Mouse (Mus musculus) brain, adult 2 months (tissue): Measurements from ENCODE around the gene Dtnb.

ENCODE experiments used
- DNase-seq: peaks from one replicate; pipeline ENCODE4 v3.0.0; 2011; ENCODE audit warnings: low read depth, low spot score

Dtnb gene

DNA sequence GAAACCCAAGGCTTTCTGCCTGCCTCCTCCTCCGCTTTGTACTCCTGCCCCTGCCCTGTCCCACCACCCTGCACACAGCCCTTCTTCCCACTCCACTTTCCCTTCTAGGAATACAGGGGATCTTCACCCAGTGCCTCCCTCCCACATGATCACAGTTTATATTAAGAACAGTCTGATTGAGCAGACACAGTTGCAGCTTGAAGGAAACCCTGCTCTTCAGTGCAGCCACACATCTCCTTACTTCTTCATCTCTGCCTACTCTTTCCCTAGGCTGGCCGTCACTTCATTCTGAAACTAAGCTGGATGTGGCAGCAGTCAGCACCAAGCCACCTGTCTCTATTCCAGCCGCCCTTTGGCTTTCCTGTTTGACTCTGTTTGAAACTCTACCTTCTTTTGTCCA is 201.5 kb downstream of the Dtnb start:
- DNase-seq, result peak; percentile 79

DNA sequence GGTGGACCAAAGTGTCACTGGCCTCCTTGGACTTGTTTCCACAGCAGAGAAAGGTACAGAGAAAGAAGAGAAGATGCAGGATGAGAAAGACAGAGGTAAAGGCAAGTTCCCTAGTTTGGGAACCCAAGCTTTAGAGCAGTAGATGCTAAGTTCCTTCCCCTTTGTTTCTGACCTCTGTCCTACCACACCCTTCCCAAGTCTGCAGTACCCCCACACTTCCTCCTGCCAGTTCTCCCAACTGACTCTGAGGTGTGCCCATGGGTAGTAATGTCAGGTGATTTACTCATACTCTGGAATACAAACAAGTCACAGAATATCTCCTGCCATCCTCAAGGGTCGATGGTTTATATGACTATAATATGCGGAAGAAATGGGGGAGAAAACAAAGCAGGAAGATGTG is 203.8 kb downstream of the Dtnb start:
- DNase-seq, result no peak

DNA sequence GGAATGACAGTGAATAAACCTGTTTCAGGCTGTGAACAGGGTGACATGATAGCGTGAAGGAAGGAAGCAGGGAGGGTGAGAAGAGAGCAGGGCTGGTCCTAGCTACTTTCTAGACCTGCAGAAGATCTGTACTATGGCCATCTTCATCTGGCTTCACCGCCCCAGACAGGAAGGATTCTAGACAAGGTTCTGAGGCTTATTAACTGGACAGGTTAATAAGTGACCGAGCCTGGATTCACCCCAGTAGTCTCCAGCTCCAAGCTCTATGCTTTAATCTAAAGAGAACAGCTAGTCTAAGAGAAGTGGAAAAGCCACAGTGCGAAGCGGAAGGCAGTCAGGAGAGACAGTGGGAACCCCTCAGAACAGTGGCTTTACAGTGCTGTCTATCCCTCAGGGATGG is 205.5 kb downstream of the Dtnb start:
- DNase-seq, result no peak

DNA sequence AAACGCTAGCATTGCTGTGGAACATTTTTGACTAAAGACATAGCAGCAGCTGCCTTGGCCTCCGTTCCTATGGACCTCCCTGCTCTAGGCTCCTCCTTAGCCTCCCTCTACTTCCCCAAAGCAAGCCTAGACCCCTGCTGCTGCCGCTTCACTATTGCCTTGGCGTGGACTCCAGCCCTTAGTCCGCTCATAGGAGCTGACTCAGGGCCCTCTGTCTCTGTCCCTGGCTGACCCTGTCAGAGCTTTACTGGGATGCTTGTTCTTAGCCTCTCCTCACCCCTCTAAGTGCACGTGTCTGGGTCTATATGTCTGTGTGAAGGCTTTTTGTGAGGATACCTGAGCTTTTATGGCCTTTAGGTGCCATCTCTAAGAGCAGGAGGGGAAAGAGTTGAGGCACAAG is 206.1 kb downstream of the Dtnb start:
- no peak for DNase-seq

DNA sequence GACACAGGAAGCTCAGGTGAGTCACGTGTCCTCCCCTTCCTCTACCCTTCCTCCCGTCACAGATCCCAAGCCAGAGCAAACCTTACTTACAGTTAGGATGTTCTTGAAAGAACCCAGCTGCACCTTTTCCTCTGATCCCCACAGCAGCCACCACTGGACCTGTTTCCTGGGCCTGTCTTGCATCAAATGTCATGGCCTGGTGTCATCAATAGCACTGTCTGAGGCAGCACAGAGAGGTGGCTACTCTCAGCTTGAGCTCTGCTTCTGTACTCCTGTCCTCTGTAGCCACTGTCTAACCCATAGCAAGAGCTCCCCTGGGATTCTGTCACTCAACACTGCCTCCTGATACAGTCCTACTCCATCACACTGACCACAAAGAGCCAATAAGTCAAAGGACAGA is 207.5 kb downstream of the Dtnb start:
- no peak for DNase-seq

DNA sequence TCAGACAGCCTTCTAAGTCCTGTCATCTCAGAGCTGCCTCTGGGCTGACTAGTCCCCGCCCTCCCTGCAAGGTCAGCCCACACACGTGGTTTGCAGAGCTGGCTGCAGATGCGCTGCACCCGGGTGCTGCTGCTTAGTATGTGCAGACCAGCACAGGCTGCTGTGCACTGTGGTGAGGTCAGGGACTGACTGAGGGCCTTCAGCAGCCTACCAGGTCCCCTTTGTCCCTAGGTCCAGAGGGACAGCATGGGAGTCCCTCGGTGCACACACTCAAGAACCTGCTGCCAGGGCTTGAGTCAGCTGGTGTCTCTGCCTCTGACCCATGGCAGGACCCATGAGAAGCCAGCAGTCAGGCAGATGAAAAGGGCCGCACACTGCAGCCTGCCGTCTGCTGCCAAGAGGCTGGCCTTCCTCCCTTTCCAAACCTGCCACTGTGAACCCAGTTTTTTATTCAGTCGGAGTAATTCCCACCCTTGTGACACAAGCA is 208.3 kb downstream of the Dtnb start:
- peak; percentile 92 for DNase-seq

DNA sequence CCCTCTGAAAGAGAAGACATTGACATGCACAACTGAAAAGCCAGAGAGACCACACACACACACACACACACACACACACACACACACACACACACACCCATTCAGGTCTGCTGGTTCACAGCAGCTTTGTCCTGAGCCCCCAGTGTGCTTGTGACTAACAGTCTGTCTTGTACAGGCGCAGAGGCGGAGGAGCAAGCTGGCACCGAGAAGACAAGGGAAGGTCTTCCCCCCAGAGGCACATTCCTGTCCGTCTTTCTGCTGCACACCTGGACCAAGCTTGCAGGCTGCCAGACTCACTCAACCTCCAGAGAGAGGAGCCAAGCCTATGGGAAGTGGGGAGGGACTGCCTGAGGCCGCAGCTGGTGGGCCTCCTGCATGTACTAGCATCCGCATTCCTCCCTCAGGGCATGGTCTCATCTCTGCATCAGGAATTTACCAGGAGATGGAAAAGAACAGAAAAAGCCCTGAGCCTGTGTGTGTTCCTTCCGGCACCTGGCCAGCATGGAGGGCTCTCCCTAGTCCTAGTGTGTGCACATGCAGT is 208.8 kb downstream of the Dtnb start:
- DNase-seq, result peak; percentile 53

DNA sequence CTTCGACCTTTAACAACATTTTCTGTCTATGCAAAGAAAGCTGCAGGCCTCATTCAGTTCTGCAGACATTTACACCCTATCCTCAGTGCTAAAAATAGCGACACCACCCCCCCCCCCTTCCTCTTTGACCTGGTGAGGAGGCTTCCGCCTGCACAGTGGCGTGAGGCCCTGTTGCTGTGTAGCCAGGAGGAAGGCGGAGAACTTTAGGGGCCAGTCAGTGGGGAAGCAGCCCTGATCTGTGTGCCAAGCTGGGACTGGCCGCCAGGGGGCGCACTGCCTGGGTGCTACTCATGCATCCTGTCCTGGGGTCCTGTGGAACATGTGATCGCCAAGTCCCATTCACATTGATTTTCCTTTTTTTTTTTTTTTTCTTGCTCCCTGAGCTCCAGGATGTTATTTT is 209.3 kb downstream of the Dtnb start:
- DNase-seq, result peak; percentile 86

DNA sequence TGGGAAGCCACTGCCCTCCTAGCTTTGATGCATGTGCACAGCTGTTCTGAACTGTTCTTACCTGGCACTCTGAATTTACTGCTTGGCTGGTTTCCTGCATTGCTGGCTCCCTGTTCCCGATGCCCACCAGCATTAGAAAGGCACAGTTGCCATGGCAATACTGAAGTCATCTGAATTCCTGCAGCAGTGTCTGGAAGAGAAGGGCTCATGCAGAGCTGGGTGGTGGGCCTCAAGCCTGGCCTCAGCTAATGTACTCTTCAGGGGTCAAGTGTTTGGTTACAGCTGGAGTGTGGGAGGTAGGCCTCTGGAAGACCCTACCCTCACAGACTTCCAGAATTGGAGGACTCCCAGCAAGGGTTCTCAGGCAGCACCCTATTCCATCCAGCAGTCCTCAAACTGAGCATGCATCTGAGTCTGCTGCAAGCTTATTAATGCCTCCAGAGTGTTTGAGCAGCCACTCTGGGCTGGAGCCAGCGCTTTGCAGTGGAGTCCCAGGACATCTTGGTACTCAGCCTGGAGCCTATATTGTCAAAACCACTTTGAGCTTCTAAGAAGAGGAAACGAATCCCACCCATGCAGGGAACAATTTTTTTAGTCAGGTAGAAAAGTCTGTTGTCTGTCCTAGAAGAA is 211.1 kb downstream of the Dtnb start:
- DNase-seq, result peak; percentile 73

DNA sequence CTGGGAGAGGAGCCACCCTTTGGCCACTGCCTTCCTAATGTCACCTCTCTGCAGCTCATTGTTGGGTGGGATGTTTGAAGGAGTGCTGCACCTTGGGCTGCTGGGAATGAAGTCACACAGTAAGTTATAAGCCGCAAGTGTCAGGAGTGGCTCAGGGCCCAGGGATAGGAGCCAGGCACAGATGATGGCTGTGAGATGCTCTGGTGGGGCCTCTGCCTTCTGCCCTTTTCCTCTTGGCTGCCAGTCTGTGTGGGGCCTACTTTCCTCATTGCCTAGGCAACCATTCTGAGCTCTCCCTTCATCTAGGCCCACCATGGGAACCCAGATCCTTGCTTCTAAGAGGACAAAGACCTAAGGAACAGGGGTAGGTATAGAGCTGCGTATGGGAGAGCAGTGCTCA is 212.1 kb downstream of the Dtnb start:
- DNase-seq, result no peak

DNA sequence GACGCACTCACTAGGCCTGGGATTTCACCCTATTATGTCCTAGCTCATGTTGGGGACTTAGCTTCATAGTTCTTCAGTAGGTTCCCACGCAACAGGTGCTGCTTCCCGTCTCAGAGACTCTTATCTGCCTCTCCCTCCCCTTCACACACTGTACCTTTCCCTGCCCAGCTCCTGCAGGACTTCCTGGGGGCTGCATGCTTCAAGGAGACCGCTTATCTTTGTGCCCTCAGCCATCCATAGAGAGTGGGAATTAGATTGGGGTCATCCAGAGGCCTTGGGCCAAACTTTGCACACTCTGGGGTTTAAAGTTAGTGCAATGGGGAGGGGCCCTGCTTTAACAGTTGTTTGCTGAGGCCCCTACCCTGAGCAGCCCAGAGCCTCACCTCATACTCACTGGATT is 212.5 kb downstream of the Dtnb start:
- DNase-seq, result no peak

DNA sequence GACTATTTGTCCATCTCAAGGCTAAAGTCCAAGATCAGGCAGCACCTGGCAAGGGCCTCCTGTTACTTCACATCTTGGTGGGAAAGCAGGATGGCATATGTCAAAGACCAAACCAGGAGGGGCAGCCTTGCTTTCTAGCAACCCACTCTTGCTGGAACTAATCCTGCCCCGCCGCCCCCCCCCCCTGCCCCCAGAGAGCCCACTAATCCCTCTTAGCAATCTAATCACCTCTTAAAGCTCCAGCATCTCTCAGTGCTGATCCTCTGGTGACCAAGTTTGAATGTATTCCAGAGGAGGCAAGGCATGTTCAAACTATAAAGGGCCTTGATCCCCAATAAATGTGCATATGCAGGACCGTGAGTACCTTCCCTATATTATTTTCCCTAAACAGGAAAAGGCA is 214.9 kb downstream of the Dtnb start:
- DNase-seq, result no peak

DNA sequence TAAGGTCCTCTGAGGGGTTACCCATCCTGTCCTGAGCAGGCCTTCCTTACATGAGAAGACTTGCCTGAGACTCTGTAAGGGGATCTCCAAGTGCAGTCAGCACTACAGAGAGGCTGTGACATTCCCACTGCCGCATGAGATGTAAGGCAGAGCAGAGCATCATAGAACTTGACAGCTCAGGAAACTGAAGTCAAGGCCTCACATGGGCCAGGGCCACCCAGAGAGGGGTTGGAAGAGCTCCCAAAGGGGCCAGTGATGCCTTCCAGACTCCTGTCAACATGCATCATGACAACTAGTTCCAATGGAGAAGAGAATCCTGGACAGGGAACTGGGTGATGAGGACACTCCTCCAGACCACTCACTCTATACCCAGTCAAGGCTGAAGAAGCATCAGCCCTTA is 215.4 kb downstream of the Dtnb start:
- DNase-seq, result no peak

DNA sequence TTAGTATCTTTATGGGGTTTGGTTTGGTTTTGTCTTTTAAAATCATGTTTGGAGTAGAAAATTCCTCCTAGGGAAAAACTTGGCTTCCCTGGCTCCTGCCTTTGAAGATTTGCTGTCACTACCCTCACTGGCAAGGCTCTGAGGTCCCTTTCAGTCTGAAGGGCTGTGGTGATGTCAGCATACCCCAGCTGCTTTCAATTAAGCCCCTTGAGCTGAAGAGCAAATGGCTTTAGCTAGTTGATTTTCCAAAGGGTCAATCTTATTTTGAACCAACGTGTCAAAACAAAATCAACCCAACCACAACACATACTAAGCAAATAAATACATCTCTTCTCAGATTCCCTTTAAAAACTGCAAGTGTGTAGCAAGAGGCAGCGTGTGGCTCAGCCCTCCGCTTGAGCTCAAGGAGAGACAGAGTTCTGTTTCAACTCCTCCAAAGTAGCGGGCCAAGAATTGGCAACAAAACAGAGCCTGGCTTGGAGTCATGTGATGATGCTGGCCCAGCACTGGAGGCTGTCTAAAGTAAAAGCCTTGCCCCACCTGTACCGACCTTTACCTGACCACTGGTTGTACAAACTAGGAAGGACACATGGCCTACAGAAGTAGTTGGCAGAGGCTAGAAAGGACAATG is 216.4 kb downstream of the Dtnb start:
- peak; percentile 37 for DNase-seq

DNA sequence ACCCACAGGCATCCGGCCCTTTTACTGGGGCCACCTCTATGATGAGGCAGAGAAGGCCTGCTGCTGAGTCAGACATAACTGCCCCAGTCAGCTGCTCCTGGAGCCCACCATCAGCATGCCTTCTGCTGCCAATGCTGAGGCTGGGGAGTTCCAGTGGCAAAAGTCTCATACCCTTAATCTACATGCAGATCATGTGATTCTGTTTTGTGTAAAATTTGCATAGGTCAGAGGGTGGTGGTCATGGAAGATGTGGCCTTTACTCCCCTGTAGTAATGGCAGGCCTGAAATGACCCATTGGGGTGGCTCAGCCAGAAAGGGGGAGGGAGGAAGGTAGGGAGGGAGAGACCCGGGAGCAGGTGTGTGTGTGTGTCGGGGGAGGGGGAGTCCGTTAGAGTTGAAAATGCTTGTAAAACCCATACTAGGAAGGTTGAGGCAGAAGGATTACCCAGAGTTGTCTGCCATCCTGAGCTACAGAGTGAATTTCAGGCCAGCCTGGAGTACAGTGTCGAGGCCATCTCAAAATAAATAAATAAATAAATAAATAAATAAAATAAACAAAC is 217.5 kb downstream of the Dtnb start:
- no peak for DNase-seq

DNA sequence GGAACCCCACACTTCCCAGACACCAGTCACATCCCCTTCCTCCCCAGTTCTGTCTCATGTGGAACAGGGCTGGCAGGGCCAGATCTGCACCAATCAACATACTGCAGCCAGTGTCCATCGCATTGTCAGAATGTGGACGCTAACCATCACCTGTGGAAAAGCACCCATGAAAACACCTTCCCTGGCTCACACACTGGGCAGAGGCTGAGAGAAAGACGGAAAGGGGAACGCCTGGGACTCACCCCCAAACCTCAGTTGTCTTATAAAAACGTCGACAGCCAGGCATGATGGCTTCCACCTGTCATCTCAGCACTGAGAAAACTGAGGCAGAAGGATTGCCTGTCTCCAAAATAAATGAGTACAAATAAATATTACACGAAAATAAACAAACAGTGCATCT is 219.1 kb downstream of the Dtnb start:
- DNase-seq, result no peak

DNA sequence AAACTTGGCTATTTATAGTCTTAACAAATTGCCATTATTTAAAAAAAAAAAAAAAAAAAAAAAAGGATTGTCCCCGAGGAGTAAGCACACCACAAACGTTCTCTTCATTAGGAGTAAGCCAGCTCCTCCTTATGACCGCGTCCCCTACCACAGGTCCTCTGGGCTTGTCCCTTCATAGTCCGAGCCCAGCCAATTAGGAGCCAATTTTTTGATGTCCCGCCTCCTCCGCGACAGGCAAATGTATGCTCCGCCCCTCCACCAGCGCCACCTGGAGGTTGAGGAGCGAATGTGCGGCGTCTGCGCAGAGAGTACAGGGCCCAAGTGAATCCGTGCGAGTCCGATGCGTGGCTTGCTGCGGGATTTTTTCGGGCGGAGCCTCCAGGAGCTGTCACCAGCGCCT is 219.6 kb downstream of the Dtnb start:
- peak; percentile 99 for DNase-seq

DNA sequence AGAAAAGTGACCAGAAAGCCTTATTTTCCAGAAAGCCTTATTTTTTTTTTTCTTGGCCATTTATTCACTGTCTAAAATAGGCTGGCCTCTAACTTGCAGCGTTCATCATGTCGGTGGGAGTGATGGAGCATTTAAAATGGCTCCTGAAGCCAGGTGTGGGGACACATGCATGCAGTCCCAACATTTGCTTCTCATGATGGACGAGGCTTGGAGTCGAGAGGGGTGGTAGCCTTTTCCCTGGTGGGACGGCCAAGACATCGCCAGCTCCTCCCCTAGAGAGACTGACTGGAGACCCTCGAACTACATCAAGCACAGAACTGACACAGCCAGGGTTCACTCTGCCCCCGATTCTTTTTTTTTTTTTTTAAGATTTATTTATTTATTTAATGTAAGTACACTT is 220.1 kb downstream of the Dtnb start:
- DNase-seq, result no peak

DNA sequence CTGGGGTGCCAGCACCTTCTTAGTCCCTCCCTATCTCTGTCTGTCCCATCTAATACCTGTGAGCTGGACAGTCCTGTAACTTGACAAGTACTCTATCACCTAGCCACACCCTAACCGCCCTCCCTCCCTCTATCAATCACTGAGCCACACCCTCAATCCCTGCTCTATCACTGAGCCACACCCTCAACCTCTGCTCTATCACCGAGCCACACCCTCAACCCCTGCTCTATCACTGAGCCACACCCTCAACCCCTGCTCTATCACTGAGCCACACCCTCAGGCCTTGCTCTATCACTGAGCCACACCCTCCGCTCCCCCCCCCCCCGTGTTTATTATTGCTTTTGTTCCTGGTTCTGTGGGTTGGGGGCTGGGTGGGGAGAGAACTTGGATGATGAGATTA is 223.4 kb downstream of the Dtnb start:
- DNase-seq, result no peak

DNA sequence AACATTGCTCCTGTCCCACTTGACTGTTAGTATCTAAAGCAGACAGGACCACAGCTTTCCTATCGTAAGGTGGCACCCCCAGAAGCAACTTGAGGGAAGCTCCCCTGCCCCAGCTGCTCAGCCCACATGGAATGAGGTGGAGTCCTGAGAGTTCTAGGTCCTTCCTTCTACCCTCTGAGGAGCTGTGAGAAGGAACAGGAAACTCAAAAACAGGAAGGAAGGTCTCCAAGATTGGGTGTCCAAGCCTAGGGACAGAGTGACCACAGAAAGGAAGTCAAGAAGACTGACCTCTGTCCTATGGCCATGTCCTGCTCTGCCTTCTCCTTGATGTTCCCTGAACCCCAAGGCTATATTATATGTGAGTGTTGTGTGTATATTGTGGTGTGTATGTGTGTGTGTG is 227.4 kb downstream of the Dtnb start:
- DNase-seq, result no peak

DNA sequence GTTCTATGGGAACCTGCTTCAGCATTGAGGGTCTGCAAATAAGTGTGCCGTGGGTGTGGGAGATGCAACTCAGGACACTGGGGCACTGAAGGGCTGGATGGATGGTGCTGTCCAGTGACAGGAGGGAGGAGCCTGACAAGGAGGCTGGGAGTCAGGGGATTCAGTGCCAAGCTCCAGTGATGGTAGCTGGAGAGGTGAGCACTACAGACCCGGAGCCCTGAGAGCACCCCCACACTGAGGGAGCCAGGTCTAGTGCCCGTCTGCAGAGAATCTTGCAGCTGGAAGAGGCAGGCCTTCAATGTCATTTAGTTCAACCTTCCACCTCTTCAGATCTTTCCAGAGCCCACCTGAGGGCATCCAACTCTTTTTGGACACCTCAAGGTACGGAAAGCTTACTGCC is 233.7 kb downstream of the Dtnb start, which contains the start of gene Dnmt3a:
Gene Dnmt3a (plus strand): TSS at position 156 of the 400 bp plus-strand sequence.
- DNase-seq, result no peak

DNA sequence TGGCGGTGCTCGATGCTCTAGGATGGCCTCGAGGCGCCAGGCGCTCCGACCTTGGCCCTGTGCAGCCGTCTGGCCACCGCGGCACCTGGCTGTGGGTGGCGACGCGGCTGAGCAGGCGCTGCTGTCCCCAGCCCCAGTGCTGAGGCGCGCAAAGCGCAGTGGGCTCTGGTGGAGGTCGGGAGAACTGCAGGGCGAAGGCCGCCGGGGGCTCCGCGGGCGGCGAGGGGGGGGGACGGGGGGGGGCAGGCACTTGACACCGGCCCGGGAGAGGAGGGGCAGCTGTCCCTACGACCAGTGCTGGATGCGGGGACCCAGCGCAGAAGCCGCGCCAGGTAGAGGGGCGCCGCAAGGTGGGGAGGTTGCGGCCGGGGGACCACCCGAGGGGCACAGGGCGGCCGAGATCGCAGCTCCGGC is 234.1 kb downstream of the Dtnb start:
- DNase-seq, result peak; percentile 92
